Mouse (Mus musculus) cerebellum, adult 2 months (tissue): ENCODE results near the gene Npdc1. TPM values are rescaled to one million over a fixed set of nuclear protein-coding genes. Genes with fewer than 3 reads are reported as not detected.
A peak's percentile ranks its signal among the peaks of the same experiment; 100 is the strongest.

Experiments used
- DNase-seq, 2 experiments: peaks; one replicate each; pipeline ENCODE4 v3.0.0; 2021
- H3K27ac ChIP-seq: fragments of 200-500 bp; 2 replicates; pipeline ENCODE4 v1.5.1; 2012; ENCODE audit warnings: low read length, control low read depth, inconsistent platforms; ENCODE audit not compliant: insufficient read depth
- H3K27me3 ChIP-seq: fragments of 200-500 bp; 2 replicates; pipeline ENCODE4 v1.6.1; 2012; ENCODE audit warnings: inconsistent platforms, mild to moderate bottlenecking, low read length, moderate library complexity; ENCODE audit not compliant: control insufficient read depth, insufficient read depth
- H3K4me1 ChIP-seq: fragments of 200-500 bp; 2 replicates; pipeline ENCODE4 v1.6.1; 2011; ENCODE audit warnings: low read length; ENCODE audit not compliant: control insufficient read depth, insufficient read depth
- H3K4me3 ChIP-seq: fragments of 200-500 bp; replicated peaks from 2 replicates; pipeline ENCODE3; 2011; ENCODE audit warnings: mild to moderate bottlenecking, low read depth, low read length, control low read depth; ENCODE audit not compliant: insufficient read depth
- CTCF ChIP-seq: fragments of 200-500 bp; IDR thresholded peaks from 2 replicates; pipeline ENCODE4 v1.5.1; 2011; ENCODE audit warnings: low read depth, mild to moderate bottlenecking, control low read depth, low read length, moderate library complexity, borderline replicate concordance; ENCODE audit not compliant: insufficient read depth
- POLR2A ChIP-seq: fragments of 200-500 bp; IDR thresholded peaks from 2 replicates; pipeline ENCODE4 v1.6.1; 2011; ENCODE audit warnings: low read length, control low read depth, borderline replicate concordance; ENCODE audit not compliant: insufficient read depth
- WGBS: fragments of 180-500 bp; shearing (Covaris S2); methylation state at CpG from one replicate; pipeline ENCODE4 v1.1.7; 2018; 5-methylcytosine and 5-hydroxymethylcytosine counted together
- polyA plus RNA-seq: library from polyadenylated mRNA; depleted of rRNA; stranded (reverse); fragments of >200 nt; gene quantifications from 2 replicates; pipeline ENCODE4 v1.2.3, GENCODE M21; 2012

Npdc1 gene
- polyA plus RNA-seq, 1 experiment, result 502 TPM

GRCm38 (mm10) chr2:25417426-25417825 lies 18.3 kb downstream of the Npdc1 start:
- DNase-seq, result peak; percentile 19 to 31
- TF ChIP-seq CTCF (no peak), POLR2A (no peak)
- WGBS, result 17% methylated on average over 3 of the region's 3 CpGs

DNA sequence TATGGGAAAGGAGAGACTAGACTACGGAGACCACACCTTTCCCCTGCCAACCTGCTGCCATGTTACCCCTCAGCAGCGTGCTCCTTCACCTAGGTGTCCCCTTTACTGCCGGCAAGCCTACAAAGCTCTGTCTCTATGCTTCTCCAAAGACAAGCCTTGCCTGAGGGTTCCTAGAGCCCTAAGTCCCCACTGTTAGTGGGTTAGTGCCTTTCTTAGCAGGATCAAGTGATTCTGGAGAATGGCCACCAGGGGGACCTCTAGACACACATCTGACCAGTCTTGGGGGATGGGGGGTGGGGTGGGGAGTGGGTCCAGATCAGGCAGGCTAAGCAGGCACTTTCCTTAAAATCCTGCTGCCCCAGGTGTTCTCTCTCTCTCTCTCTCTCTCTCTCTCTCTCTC lies 22.7 kb downstream of the Npdc1 start:
- DNase-seq, result peak; percentile 57 to 60
- WGBS, result 16% methylated on average over 3 of the region's 3 CpGs

More at GRCm38 (mm10) chr2:25417426-25417825, 18.3 kb downstream of the Npdc1 start:
- Histone ChIP-seq H3K27me3 (no peaks in the 10 kb centered on the region), H3K27ac (no peak overlapping the region), H3K4me3 (no peak overlapping the region), H3K4me1 (peaks cover 4% of the 10 kb centered on the region; the same call in 1 of the 2 replicates)

GRCm38 (mm10) chr2:25422587-25423410 lies 23.6 kb downstream of the Npdc1 start, which contains the start of gene Fut7:
Gene Fut7 (plus strand): TSS chr2:25423267.
- peaks cover 37% of the 10 kb centered on the region for H3K4me1 ChIP-seq
- H3K4me3 ChIP-seq, result no peak within 1 kb of the TSS
- TF ChIP-seq CTCF (no peak), POLR2A (no peak)
- H3K27ac ChIP-seq, result peak within 1 kb of the TSS; percentile 51; the same call in 1 of the 2 replicates
- H3K27me3 ChIP-seq, result no peaks in the 10 kb centered on the region
- 59% methylated on average over 17 of the region's 17 CpGs for WGBS
- peak in 1 of 2 experiments; percentile 31 for DNase-seq

More for the DNA sequence above, 22.7 kb downstream of the Npdc1 start:
- Histone ChIP-seq H3K27ac (no peak overlapping the region), H3K4me1 (peaks cover 37% of the 10 kb centered on the region), H3K27me3 (no peaks in the 10 kb centered on the region), H3K4me3 (no peak overlapping the region)
- TF ChIP-seq POLR2A (no peak), CTCF (peak; percentile 74)

DNA sequence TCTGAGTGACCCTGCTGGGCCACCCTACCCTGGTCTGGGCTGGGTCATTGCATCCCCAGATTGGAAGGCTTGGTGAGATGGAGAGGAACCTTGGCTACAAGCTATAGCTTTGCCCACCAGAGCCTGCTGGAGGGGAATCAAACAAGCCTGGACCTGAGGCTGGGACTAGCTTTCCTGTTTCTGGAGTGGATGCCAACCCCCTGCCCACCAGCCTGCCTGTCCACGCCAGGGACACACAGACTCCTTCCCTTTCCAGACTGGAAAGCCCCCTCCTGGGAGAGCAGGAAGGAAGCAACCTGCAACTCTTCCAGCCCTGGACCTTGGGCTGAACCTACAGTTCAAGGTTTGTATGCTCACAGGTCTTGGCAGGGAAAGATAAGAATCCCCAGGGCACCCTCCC lies 24.5 kb downstream of the Npdc1 start:
- Histone ChIP-seq H3K4me3 (no peak overlapping the region), H3K4me1 (peaks cover 37% of the 10 kb centered on the region), H3K27ac (no peak overlapping the region), H3K27me3 (no peaks in the 10 kb centered on the region)
- no peak for DNase-seq
- TF ChIP-seq POLR2A, result no peak
- no peak for TF ChIP-seq CTCF
- 35% methylated on average over 1 of the region's 1 CpGs for WGBS

DNA sequence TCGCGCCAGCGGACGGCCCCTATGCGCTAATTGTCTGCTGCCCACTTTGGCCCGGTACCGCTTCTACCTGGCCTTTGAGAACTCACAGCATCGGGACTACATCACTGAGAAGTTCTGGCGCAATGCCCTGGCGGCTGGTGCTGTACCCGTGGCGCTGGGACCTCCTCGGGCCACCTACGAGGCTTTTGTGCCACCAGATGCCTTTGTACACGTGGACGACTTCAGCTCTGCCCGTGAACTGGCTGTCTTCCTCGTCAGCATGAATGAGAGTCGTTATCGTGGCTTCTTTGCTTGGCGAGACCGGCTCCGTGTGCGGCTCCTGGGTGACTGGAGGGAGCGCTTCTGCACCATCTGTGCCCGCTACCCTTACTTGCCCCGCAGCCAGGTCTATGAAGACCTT lies 26.3 kb downstream of the Npdc1 start:
- TF ChIP-seq POLR2A (no peak), CTCF (no peak)
- 31% methylated on average over 27 of the region's 27 CpGs for WGBS
- peak in 1 of 2 experiments; percentile 58 for DNase-seq
- Histone ChIP-seq H3K4me3 (no peak overlapping the region), H3K27ac (0 out of 2 replicates have a peak overlapping the region, but pooled peaks have one; percentile 15), H3K4me1 (peaks cover 43% of the 10 kb centered on the region), H3K27me3 (no peaks in the 10 kb centered on the region)

GRCm38 (mm10) chr2:25426721-25427191 lies 27.6 kb downstream of the Npdc1 start:
- 30% methylated on average over 5 of the region's 5 CpGs for WGBS
- Histone ChIP-seq H3K4me1 (peaks cover 56% of the 10 kb centered on the region), H3K4me3 (no peak overlapping the region), H3K27me3 (no peaks in the 10 kb centered on the region), H3K27ac (no peak overlapping the region)
- DNase-seq, result peak; percentile 77 to 82
- TF ChIP-seq POLR2A (no peak), CTCF (peak; percentile 87)

GRCm38 (mm10) chr2:25427256-25427655 lies 28.1 kb downstream of the Npdc1 start:
- WGBS, result 90% methylated on average over 5 of the region's 5 CpGs
- Histone ChIP-seq H3K27ac (no peak overlapping the region), H3K27me3 (no peaks in the 10 kb centered on the region), H3K4me1 (peaks cover 59% of the 10 kb centered on the region), H3K4me3 (no peak overlapping the region)
- DNase-seq, result no peak
- TF ChIP-seq POLR2A (no peak), CTCF (no peak)
